ENCODE assay signal across 12 mouse cellular contexts in the genomic region with DNA sequence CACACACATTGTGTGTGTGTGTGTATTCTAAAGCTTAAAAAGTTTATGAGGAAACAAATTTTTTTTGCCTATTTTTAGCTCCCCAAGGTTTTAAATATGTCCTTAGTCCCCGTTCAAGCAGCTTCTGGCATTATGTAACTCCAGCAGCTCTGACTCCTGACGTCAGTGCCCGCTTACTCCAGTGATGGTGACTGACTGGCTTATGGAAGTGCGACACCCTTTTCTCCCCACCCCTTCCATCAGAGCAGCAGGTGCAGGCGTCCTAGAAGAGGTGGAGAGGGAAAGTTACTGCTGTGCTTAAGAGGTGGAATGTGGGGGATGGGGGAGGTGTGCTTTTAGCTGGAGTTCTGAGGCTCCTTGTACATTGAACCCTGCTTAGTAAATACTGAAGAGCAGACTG.
DNase-seq lines count a peak whose midpoint lies in the region; ATAC-seq and TF ChIP-seq lines count a peak whose summit lies in the region.
"Had no signal": no experiment of that assay in that cellular context is flagged by ENCODE, and none has a peak within 500 bp of the region (broad histone marks: within the 10 kb centered on the region; RNA-seq: fewer than 3 reads in every experiment).

No protein-coding gene starts in this region.

- no peak overlapping the region for H3K4me3 ChIP-seq in kidney, adult 2 months (ENCODE audit: insufficient read depth, low read depth, low read length)
- no peak overlapping the region for H3K4me3 ChIP-seq in kidney, embryonic 14.5 days (ENCODE audit: low read length)
- H3K4me3 ChIP-seq in thymus, adult 2 months (ENCODE audit: control insufficient read depth, insufficient read depth, low read length) = no peak overlapping the region
- H3K4me3 ChIP-seq: liver, embryonic 13.5 days; neural tube, embryonic 15.5 days had no signal

- H3K9me3 ChIP-seq in kidney, embryonic 14.5 days (ENCODE audit: control insufficient read depth, low read length) = no peaks in the 10 kb centered on the region
- H3K9me3 ChIP-seq: liver, embryonic 13.5 days; neural tube, embryonic 15.5 days had no signal

- no peak overlapping the region for H3K27ac ChIP-seq in kidney, adult 2 months (ENCODE audit: insufficient read depth, low read depth, low read length)
- H3K27ac ChIP-seq in kidney, embryonic 14.5 days (ENCODE audit: low read depth, low read length) = no peak overlapping the region
- H3K27ac ChIP-seq in thymus, adult 2 months (ENCODE audit: control insufficient read depth, insufficient read depth, low read length) = no peak overlapping the region
- H3K27ac ChIP-seq: liver, embryonic 13.5 days; neural tube, embryonic 15.5 days had no signal

- H3K36me3 ChIP-seq in kidney, adult 2 months (ENCODE audit: control insufficient read depth, insufficient read depth, low read length) = no peaks in the 10 kb centered on the region
- H3K36me3 ChIP-seq in kidney, embryonic 14.5 days (ENCODE audit: control insufficient read depth, insufficient read depth, low read length) = no peaks in the 10 kb centered on the region
- no peaks in the 10 kb centered on the region for H3K36me3 ChIP-seq in thymus, adult 2 months (ENCODE audit: control insufficient read depth, insufficient read depth, low read length)
- H3K36me3 ChIP-seq: liver, embryonic 13.5 days; neural tube, embryonic 15.5 days had no signal

- no peak for ATAC-seq in kidney, embryonic 14.5 days (ENCODE audit: low FRiP score, low TSS enrichment)
- ATAC-seq: intestine, postnatal 0 days had no signal

- WGBS in kidney, adult 2 months = 31% methylated on average over 5 of the region's 5 CpGs
- WGBS in kidney, embryonic 14.5 days = 54% methylated on average over 5 of the region's 5 CpGs
- WGBS in thymus, adult 2 months = 62% methylated on average over 5 of the region's 5 CpGs

- DNase-seq in kidney, adult 2 months = peak; percentile 31
- peak; percentile 4 for DNase-seq in 3134 (ENCODE audit: extremely low read depth, insufficient read length, low spot score)
- peak; percentile 32 to 40 for DNase-seq in adrenal gland, postnatal 36 days
- peak; percentile 60 to 76 for DNase-seq in left cerebral cortex, postnatal 14 days (ENCODE audit: low spot score in 2 of 2)
- no peak for DNase-seq in urinary bladder, postnatal 10 days (ENCODE audit: low spot score)
- DNase-seq in thymus, postnatal 36 days = no peak
- no peak for DNase-seq in thymus, adult 2 months
- DNase-seq: liver, embryonic 13.5 days; midbrain, embryonic 14.5 days had no signal

- H3K4me2 ChIP-seq in kidney, embryonic 14.5 days (replicated peaks; ENCODE audit: low read depth, low read length) = no peak overlapping the region
- H3K4me2 ChIP-seq: liver, embryonic 13.5 days; neural tube, embryonic 15.5 days had no signal

- H3K27me3 ChIP-seq in kidney, adult 2 months (replicated peaks; ENCODE audit: control insufficient read depth, insufficient read depth, low read length) = no peaks in the 10 kb centered on the region
- H3K27me3 ChIP-seq in kidney, embryonic 14.5 days (ENCODE audit: control insufficient read depth, insufficient read depth, low read length) = no peaks in the 10 kb centered on the region
- H3K27me3 ChIP-seq in thymus, adult 2 months (ENCODE audit: control insufficient read depth, insufficient read depth, low read length) = no peaks in the 10 kb centered on the region
- H3K27me3 ChIP-seq: liver, embryonic 13.5 days; neural tube, embryonic 15.5 days had no signal

- intact Hi-C loops in left cerebral cortex, postnatal 14 days (cut with DNase I) = loop anchor here (5.0 kb wide), 1 partner anchor 80 kb away; no protein-coding TSS in a partner anchor

- no peak for TF ChIP-seq POLR2A in kidney, adult 2 months (IDR thresholded peaks at IDR 0.05; ENCODE audit: low read depth, low read length)
- TF ChIP-seq POLR2A in thymus, adult 2 months (IDR thresholded peaks at IDR 0.05; ENCODE audit: control insufficient read depth, extremely low read depth, insufficient read depth, low read length, poor library complexity) = no peak

- TF ChIP-seq CTCF in kidney, adult 2 months (conservative IDR thresholded peaks at IDR 0.05; ENCODE audit: insufficient read depth, insufficient read length, low read depth, low read length) = no peak
- no peak for TF ChIP-seq CTCF in thymus, adult 2 months (IDR thresholded peaks at IDR 0.05; ENCODE audit: borderline replicate concordance, control insufficient read depth, extremely low read depth, insufficient read depth, low read length, poor library complexity)

- no peak overlapping the region for H3K9ac ChIP-seq in kidney, embryonic 14.5 days (ENCODE audit: low read depth, low read length)
- H3K9ac ChIP-seq: liver, embryonic 13.5 days; neural tube, embryonic 15.5 days had no signal

- 0 out of 2 replicates have a peak, but pooled peaks cover 3% of the 10 kb centered on the region for H3K4me1 ChIP-seq in kidney, adult 2 months (ENCODE audit: control insufficient read depth, insufficient read depth, low read length)
- no peaks in the 10 kb centered on the region for H3K4me1 ChIP-seq in kidney, embryonic 14.5 days (ENCODE audit: control insufficient read depth, insufficient read depth, low read length)
- no peaks in the 10 kb centered on the region for H3K4me1 ChIP-seq in thymus, adult 2 months (replicated peaks; ENCODE audit: control insufficient read depth, insufficient read depth, low read length)
- H3K4me1 ChIP-seq: liver, embryonic 13.5 days; neural tube, embryonic 15.5 days had no signal

Comparison
In these comparisons a context has a peak if more than half of its experiments do, and no peak if none do; other contexts are left out.
1. DNase-seq: peak in kidney, adult 2 months (single experiment), 3134 (single experiment), adrenal gland, postnatal 36 days (2 of 2) and left cerebral cortex, postnatal 14 days (2 of 2); none in urinary bladder, postnatal 10 days (single experiment), thymus, postnatal 36 days (0 of 2) and thymus, adult 2 months (single experiment).